Mouse (Mus musculus): ENCODE measurements around the gene Eif4g3. TPM values are rescaled to one million over a fixed set of nuclear protein-coding genes. Genes with fewer than 3 reads are reported as not detected.
"Not testable (repeated sequence)": the region's sequence is repeated elsewhere in the genome, so short reads cannot be mapped to it uniquely, and the experiment has no call there.

Gene Eif4g3
- polyA plus RNA-seq, 1 experiment from 2014 or later, result 35.4 TPM

DNA sequence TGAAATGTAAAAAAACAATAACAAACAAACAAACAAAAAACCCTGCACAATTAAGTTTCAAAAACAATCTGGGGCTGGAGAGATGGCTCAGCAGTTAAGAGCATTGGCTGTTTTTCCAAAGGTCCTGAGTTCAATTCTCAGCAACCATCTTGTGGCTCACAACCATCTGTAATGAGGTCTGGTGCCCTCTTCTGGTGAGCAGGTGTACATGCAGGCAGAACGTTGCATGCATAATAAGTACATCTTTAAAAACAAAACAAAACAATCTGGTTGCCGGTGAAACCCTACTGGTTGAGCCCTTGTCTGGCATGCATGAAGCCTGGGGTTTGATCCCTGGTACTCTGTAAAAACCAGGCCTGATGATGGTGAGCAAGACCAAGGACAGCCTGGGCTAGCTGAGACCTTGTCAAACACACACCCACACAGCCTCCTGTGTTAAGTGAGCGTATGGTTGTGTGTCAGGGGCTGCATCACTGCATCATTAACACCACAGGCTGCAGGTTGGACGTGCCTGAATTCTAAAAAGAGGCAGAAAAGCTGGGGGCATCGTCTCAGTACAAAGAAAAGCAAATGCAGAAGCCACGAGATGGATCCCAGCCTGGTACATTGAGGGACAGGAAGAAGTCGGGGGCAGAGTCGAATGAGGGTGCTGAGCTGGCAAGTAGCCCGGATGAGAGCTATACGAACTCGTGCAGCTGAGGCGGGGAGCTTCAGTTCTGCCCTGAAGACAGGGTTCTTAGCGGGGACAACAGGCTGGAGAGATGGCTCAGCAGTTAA lies 32.7 kb upstream of the Eif4g3 start:
- 92% methylated on average over 13 of the region's 13 CpGs for WGBS
- no peak for DNase-seq (ENCODE audit: low spot score)
- Histone ChIP-seq H3K4me3 (ENCODE audit: low read depth, low read length) (no peak overlapping the region), H3K27me3 (replicated peaks; ENCODE audit: control insufficient read depth, insufficient read depth, low read length) (no peaks in the 10 kb centered on the region), H3K9ac (ENCODE audit: low read depth, low read length) (no peak overlapping the region), H3K9me3 (ENCODE audit: control insufficient read depth, low read length) (peaks cover 6% of the 10 kb centered on the region; the same call in 1 of the 2 replicates), H3K27ac (replicated peaks; ENCODE audit: low read depth, low read length) (no peak overlapping the region), H3K4me1 (ENCODE audit: control insufficient read depth, insufficient read depth, low read length) (no peaks in the 10 kb centered on the region), H3K4me2 (ENCODE audit: low read depth, low read length) (no peak overlapping the region), H3K36me3 (ENCODE audit: control insufficient read depth, insufficient read depth, low read length) (peaks cover 89% of the 10 kb centered on the region)
- no peak for ATAC-seq (ENCODE audit: low read depth)

DNA sequence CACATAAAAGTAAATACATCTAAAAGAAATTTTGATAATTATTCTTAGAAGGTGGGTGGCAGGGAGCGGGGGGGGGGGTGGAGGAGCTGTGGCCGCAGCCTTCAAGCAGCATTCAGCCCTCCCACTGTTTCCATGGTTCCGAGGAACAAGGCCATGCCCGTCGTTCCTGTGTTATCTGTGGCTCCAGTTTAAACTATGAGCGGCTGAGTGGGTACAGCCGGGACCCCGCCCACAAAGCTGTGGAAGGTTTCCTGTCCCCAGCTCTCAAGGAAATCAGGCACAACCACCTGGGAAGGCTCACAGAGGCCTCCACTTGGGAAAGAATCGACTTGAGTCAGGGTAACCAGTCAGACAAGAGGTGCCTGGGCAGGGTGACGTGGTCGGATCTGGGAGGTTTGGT lies 32.1 kb upstream of the Eif4g3 start:
- H3K27me3 ChIP-seq (replicated peaks; ENCODE audit: control insufficient read depth, insufficient read depth, low read length), result no peaks in the 10 kb centered on the region
- H3K9me3 ChIP-seq (ENCODE audit: control insufficient read depth, low read length), result peaks cover 6% of the 10 kb centered on the region; the same call in 1 of the 2 replicates
- no peaks in the 10 kb centered on the region for H3K4me1 ChIP-seq (ENCODE audit: control insufficient read depth, insufficient read depth, low read length)
- H3K4me2 ChIP-seq (ENCODE audit: low read depth, low read length), result no peak overlapping the region
- no peak overlapping the region for H3K9ac ChIP-seq (ENCODE audit: low read depth, low read length)
- 90% methylated on average over 11 of the region's 11 CpGs for WGBS
- H3K36me3 ChIP-seq (ENCODE audit: control insufficient read depth, insufficient read depth, low read length), result peaks cover 91% of the 10 kb centered on the region
- DNase-seq (ENCODE audit: low spot score), result no peak
- no peak overlapping the region for H3K4me3 ChIP-seq (ENCODE audit: low read depth, low read length)
- no peak overlapping the region; the same call in 1 of the 2 replicates for H3K27ac ChIP-seq (replicated peaks; ENCODE audit: low read depth, low read length)
- no peak for ATAC-seq (ENCODE audit: low read depth)

DNA sequence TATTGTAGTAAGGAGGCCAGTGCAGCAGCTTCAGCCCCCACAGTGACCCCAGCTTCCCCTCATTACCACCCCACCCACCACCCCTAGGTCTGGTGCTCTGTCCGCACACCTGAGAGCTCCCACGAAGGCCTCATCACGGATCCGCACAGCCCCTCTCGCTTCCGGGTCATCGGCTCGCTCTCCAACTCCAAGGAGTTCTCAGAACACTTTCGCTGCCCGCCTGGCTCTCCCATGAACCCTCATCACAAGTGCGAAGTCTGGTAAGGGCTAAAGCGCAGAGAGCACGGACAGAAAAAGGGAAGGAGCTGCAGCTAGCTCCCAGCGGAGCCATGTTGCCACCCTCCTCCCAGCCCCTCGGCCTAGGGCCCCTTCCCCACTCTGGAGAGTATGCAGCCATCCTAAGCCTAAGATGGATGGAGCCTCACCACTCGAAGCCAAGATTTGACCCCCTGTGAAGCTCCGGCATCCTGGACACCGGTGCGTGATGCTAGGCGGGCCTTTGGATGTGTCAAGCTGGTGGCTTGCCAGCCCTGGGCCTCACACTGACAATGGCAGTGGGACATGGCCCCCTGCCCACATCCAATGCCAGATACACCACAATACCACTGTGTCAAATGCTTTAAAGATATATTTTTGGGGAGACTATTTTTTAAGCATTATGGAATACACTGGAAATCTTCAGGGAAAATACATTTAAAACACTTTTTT lies 30.0 kb upstream of the Eif4g3 start:
- H3K36me3 ChIP-seq (ENCODE audit: control insufficient read depth, insufficient read depth, low read length), result peaks cover 75% of the 10 kb centered on the region
- H3K4me1 ChIP-seq (ENCODE audit: control insufficient read depth, insufficient read depth, low read length), result no peaks in the 10 kb centered on the region
- no peak overlapping the region for H3K9ac ChIP-seq (ENCODE audit: low read depth, low read length)
- H3K4me3 ChIP-seq (ENCODE audit: low read depth, low read length), result no peak overlapping the region
- H3K4me2 ChIP-seq (ENCODE audit: low read depth, low read length), result no peak overlapping the region
- no peak for DNase-seq (ENCODE audit: low spot score)
- WGBS, result 92% methylated on average over 20 of the region's 20 CpGs
- no peaks in the 10 kb centered on the region for H3K27me3 ChIP-seq (replicated peaks; ENCODE audit: control insufficient read depth, insufficient read depth, low read length)
- no peak overlapping the region for H3K27ac ChIP-seq (replicated peaks; ENCODE audit: low read depth, low read length)
- ATAC-seq (ENCODE audit: low read depth), result no peak
- H3K9me3 ChIP-seq (ENCODE audit: control insufficient read depth, low read length), result peaks cover 6% of the 10 kb centered on the region; the same call in 1 of the 2 replicates

- no peak overlapping the region for H3K4me2 ChIP-seq (ENCODE audit: low read depth, low read length)
- no peak overlapping the region for H3K4me3 ChIP-seq (ENCODE audit: low read depth, low read length)
- ATAC-seq (ENCODE audit: low read depth) (no peak), DNase-seq (ENCODE audit: low spot score) (no peak)
- H3K27ac ChIP-seq (replicated peaks; ENCODE audit: low read depth, low read length), result no peak overlapping the region
- no peaks in the 10 kb centered on the region for H3K4me1 ChIP-seq (ENCODE audit: control insufficient read depth, insufficient read depth, low read length)
- H3K36me3 ChIP-seq (ENCODE audit: control insufficient read depth, insufficient read depth, low read length), result peaks cover 69% of the 10 kb centered on the region
- H3K9ac ChIP-seq (ENCODE audit: low read depth, low read length), result no peak overlapping the region
- 84% methylated on average over 6 of the region's 6 CpGs for WGBS
- no peaks in the 10 kb centered on the region for H3K27me3 ChIP-seq (replicated peaks; ENCODE audit: control insufficient read depth, insufficient read depth, low read length)
- H3K9me3 ChIP-seq (ENCODE audit: control insufficient read depth, low read length), result peaks cover 6% of the 10 kb centered on the region; the same call in 1 of the 2 replicates
Observed at GRCm38 (mm10) chr4:137963431-137963830, 29.4 kb upstream of the Eif4g3 start.

GRCm38 (mm10) chr4:137963881-137964584 lies 28.8 kb upstream of the Eif4g3 start:
- Histone ChIP-seq H3K4me3 (ENCODE audit: low read depth, low read length) (no peak overlapping the region), H3K27ac (replicated peaks; ENCODE audit: low read depth, low read length) (no peak overlapping the region), H3K9me3 (ENCODE audit: control insufficient read depth, low read length) (peaks cover 6% of the 10 kb centered on the region; the same call in 1 of the 2 replicates), H3K27me3 (replicated peaks; ENCODE audit: control insufficient read depth, insufficient read depth, low read length) (no peaks in the 10 kb centered on the region), H3K36me3 (ENCODE audit: control insufficient read depth, insufficient read depth, low read length) (peaks cover 63% of the 10 kb centered on the region), H3K9ac (ENCODE audit: low read depth, low read length) (no peak overlapping the region), H3K4me1 (ENCODE audit: control insufficient read depth, insufficient read depth, low read length) (no peaks in the 10 kb centered on the region), H3K4me2 (ENCODE audit: low read depth, low read length) (no peak overlapping the region)
- DNase-seq (ENCODE audit: low spot score), result peak; percentile 69
- peak; percentile 64; the same call in 1 of the 2 replicates for ATAC-seq (ENCODE audit: low read depth)
- WGBS, result 55% methylated on average over 9 of the region's 9 CpGs

- ATAC-seq (ENCODE audit: low read depth) (no peak), DNase-seq (ENCODE audit: low spot score) (no peak)
- H3K36me3 ChIP-seq (ENCODE audit: control insufficient read depth, insufficient read depth, low read length), result peaks cover 58% of the 10 kb centered on the region
- H3K4me2 ChIP-seq (ENCODE audit: low read depth, low read length), result no peak overlapping the region
- H3K4me1 ChIP-seq (ENCODE audit: control insufficient read depth, insufficient read depth, low read length), result no peaks in the 10 kb centered on the region
- H3K27ac ChIP-seq (replicated peaks; ENCODE audit: low read depth, low read length), result no peak overlapping the region
- H3K9me3 ChIP-seq (ENCODE audit: control insufficient read depth, low read length), result peaks cover 2% of the 10 kb centered on the region; the same call in 1 of the 2 replicates
- 92% methylated on average over 11 of the region's 11 CpGs for WGBS
- no peaks in the 10 kb centered on the region for H3K27me3 ChIP-seq (replicated peaks; ENCODE audit: control insufficient read depth, insufficient read depth, low read length)
- H3K4me3 ChIP-seq (ENCODE audit: low read depth, low read length), result no peak overlapping the region
- H3K9ac ChIP-seq (ENCODE audit: low read depth, low read length), result no peak overlapping the region
Observed at GRCm38 (mm10) chr4:137964585-137964930, 28.3 kb upstream of the Eif4g3 start.

- H3K4me1 ChIP-seq (ENCODE audit: control insufficient read depth, insufficient read depth, low read length), result no peaks in the 10 kb centered on the region
- no peak overlapping the region for H3K4me3 ChIP-seq (ENCODE audit: low read depth, low read length)
- H3K36me3 ChIP-seq (ENCODE audit: control insufficient read depth, insufficient read depth, low read length), result peaks cover 29% of the 10 kb centered on the region; the same call in 1 of the 2 replicates
- no peaks in the 10 kb centered on the region for H3K27me3 ChIP-seq (replicated peaks; ENCODE audit: control insufficient read depth, insufficient read depth, low read length)
- peak; percentile 87 for DNase-seq (ENCODE audit: low spot score)
- no peak overlapping the region for H3K4me2 ChIP-seq (ENCODE audit: low read depth, low read length)
- H3K9ac ChIP-seq (ENCODE audit: low read depth, low read length), result no peak overlapping the region
- 11% methylated on average over 9 of the region's 9 CpGs for WGBS
- ATAC-seq (ENCODE audit: low read depth), result peak; percentile 72
- H3K27ac ChIP-seq (replicated peaks; ENCODE audit: low read depth, low read length), result no peak overlapping the region
- H3K9me3 ChIP-seq (ENCODE audit: control insufficient read depth, low read length), result no peaks in the 10 kb centered on the region
Observed at GRCm38 (mm10) chr4:137968203-137968602, 24.6 kb upstream of the Eif4g3 start.

- DNase-seq (ENCODE audit: low spot score); H3K27ac ChIP-seq (replicated peaks; ENCODE audit: low read depth, low read length); H3K4me1 ChIP-seq (ENCODE audit: control insufficient read depth, insufficient read depth, low read length); H3K9me3 ChIP-seq (ENCODE audit: control insufficient read depth, low read length); H3K9ac ChIP-seq (ENCODE audit: low read depth, low read length); H3K4me2 ChIP-seq (ENCODE audit: low read depth, low read length); H3K4me3 ChIP-seq (ENCODE audit: low read depth, low read length); ATAC-seq (ENCODE audit: low read depth); H3K36me3 ChIP-seq (ENCODE audit: control insufficient read depth, insufficient read depth, low read length); H3K27me3 ChIP-seq (replicated peaks; ENCODE audit: control insufficient read depth, insufficient read depth, low read length): not testable (repeated sequence)
- WGBS, result no CpG with 5 or more reads among the region's 11 CpGs
Observed at GRCm38 (mm10) chr4:137970623-137971199, 22.1 kb upstream of the Eif4g3 start.
